Mouse (Mus musculus): Measurements from ENCODE around the gene Pif1.

Pif1 gene

DNA sequence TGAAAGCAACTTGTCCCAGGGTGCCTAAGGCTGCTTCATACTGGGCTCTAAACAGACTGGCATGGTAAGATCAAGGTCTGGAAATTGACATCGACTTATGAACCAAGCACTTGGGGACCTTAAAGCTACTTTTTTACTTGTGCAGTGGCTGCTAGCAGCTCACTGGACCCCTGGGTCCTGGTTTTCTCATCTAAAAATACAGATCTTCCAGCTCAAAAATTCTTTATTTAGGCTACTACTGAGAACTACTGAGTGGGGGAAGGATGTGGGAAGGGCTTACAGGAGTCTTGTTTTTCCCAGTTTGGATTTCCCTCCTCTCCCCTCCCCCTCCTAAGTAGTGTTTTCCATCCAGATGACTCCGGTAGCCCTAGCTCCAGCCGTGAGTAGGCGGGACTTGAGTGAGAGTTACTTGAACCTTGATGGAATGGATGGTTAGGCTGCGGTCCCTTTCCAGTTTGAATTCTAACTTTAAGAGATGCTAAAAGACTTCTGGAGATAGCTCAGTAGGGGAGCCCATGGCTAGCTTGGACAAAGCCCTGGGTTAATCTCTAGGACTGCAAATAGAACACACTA, 54.0 kb downstream of the Pif1 start:
- DNase-seq (ENCODE audit: low spot score) = no peak

DNA sequence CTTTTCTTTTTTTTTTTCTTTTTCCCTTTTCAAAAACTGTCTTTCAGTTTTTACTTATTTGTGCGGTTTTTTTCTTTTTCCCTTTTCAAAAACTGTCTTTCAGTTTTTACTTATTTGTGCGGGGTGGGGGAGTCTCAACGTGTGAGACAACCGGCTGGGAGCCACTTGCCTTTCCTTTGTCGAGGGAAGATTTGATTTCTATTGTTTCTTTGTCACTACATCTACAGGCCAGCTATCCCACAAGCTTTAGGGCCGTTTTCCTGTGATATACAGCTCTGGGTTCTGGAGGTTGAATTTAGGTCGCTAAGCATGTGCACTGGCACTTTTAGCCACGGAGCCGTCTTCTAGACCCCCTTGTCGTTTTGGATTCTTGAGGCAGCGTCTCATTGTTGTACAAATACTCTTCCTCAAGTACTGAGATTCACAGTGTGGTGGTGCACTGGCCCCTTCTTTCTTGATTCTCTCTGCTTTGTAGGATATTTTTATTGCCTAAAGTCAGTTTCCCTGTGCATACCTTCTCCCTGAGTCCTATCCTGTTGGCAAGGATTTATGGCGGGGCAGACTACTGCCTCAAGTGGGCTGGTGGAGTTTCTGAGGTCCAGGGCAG, 54.6 kb downstream of the Pif1 start:
- no peak for DNase-seq (ENCODE audit: low spot score)

DNA sequence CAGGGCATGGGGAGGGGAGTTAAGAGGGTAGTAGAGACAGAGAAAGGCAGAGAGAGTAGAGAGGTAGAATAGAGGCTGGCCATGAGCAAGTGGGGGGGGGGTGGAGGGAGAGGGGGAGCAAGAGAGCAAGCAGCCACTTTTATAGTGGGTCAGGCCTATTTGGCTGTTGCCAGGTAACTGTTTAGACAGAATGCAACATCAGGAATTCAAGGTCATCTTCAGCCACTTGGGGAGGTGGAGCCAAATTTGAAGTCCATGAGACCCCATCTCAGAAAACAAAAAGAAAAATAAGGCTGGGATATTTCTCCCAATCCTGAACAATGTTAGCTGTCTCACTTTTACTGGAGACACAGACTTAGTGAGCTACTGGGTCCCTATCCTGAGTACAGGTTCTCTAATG, 55.6 kb downstream of the Pif1 start:
- DNase-seq (ENCODE audit: low spot score) = no peak

DNA sequence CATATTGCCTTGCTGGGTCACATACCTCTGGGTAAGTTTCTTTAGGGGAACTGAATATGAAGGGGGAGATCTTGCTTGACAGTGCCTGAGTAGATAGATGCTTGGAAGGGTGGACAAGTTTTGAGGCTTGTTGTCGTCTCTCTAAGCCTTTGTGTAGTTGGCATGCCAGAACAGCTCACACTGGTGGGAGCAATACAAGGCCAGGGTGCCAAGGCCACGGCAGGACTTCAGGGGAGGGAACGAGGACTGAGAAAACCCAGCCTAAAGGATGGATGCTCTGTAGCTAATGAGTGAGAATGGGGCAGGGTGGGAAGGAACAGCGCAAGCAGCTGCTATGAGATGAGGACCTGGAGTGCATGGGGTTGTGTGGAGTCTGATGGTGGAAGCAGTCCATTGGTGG, 58.0 kb downstream of the Pif1 start:
- DNase-seq (ENCODE audit: low spot score) = no peak
